Mouse (Mus musculus): ENCODE measurements at regions not wholly inside any gene's neighbourhood (a gene's known extent, or its start where the extent isn't known, plus 50 kb on each side); places are given as distances from the start of the nearest gene placed in this dataset.
"Not testable (repeated sequence)": the region's sequence is repeated elsewhere in the genome, so short reads cannot be mapped to it uniquely, and the experiment has no call there.

- no peak for DNase-seq
- 62% methylated on average over 10 of the region's 10 CpGs for WGBS
- H3K4me1 ChIP-seq (ENCODE audit: control insufficient read depth, insufficient read depth, low read length) = no peaks in the 10 kb centered on the region
- TF ChIP-seq CTCF (IDR thresholded peaks at IDR 0.05; ENCODE audit: insufficient read depth, low read length) (no peak), POLR2A (IDR thresholded peaks at IDR 0.05; ENCODE audit: borderline replicate concordance, extremely low read depth, low read depth, low read length) (no peak)
- no peak overlapping the region for H3K4me3 ChIP-seq (replicated peaks; ENCODE audit: extremely low read depth, low read depth, low read length)
Observed at GRCm38 (mm10) chr16:77759997-77760396, 158.1 kb upstream of the Gm11146 start.

- Histone ChIP-seq H3K4me3 (replicated peaks; ENCODE audit: extremely low read depth, low read depth, low read length) (no peak overlapping the region), H3K4me1 (ENCODE audit: control insufficient read depth, insufficient read depth, low read length) (no peaks in the 10 kb centered on the region)
- 66% methylated on average over 6 of the region's 6 CpGs for WGBS
- TF ChIP-seq POLR2A (IDR thresholded peaks at IDR 0.05; ENCODE audit: borderline replicate concordance, extremely low read depth, low read depth, low read length) = no peak
- TF ChIP-seq CTCF (IDR thresholded peaks at IDR 0.05; ENCODE audit: insufficient read depth, low read length) = no peak
- DNase-seq = no peak
Observed at GRCm38 (mm10) chr16:77754882-77755281, 153.0 kb upstream of the Gm11146 start.

GRCm38 (mm10) chr16:77749474-77749873 is 147.6 kb upstream of the Gm11146 start:
- no peak for TF ChIP-seq POLR2A (IDR thresholded peaks at IDR 0.05; ENCODE audit: borderline replicate concordance, extremely low read depth, low read depth, low read length)
- no peak for TF ChIP-seq CTCF (IDR thresholded peaks at IDR 0.05; ENCODE audit: insufficient read depth, low read length)
- DNase-seq = no peak
- no peaks in the 10 kb centered on the region for H3K4me1 ChIP-seq (ENCODE audit: control insufficient read depth, insufficient read depth, low read length)
- 76% methylated on average over 2 of the region's 2 CpGs for WGBS
- no peak overlapping the region for H3K4me3 ChIP-seq (replicated peaks; ENCODE audit: extremely low read depth, low read depth, low read length)

GRCm38 (mm10) chr16:77743838-77744237 is 141.9 kb upstream of the Gm11146 start:
- no peak for DNase-seq
- WGBS = 84% methylated on average over 6 of the region's 6 CpGs
- Histone ChIP-seq H3K4me3 (replicated peaks; ENCODE audit: extremely low read depth, low read depth, low read length) (no peak overlapping the region), H3K4me1 (ENCODE audit: control insufficient read depth, insufficient read depth, low read length) (no peaks in the 10 kb centered on the region)
- TF ChIP-seq POLR2A (IDR thresholded peaks at IDR 0.05; ENCODE audit: borderline replicate concordance, extremely low read depth, low read depth, low read length) (no peak), CTCF (IDR thresholded peaks at IDR 0.05; ENCODE audit: insufficient read depth, low read length) (no peak)

GRCm38 (mm10) chr16:77738821-77739220 is 136.9 kb upstream of the Gm11146 start:
- TF ChIP-seq CTCF (IDR thresholded peaks at IDR 0.05; ENCODE audit: insufficient read depth, low read length) (no peak), POLR2A (IDR thresholded peaks at IDR 0.05; ENCODE audit: borderline replicate concordance, extremely low read depth, low read depth, low read length) (no peak)
- Histone ChIP-seq H3K4me3 (replicated peaks; ENCODE audit: extremely low read depth, low read depth, low read length) (no peak overlapping the region), H3K4me1 (ENCODE audit: control insufficient read depth, insufficient read depth, low read length) (no peaks in the 10 kb centered on the region)
- 38% methylated on average over 1 of the region's 1 CpGs for WGBS
- DNase-seq = no peak

- no peaks in the 10 kb centered on the region for H3K4me1 ChIP-seq (ENCODE audit: control insufficient read depth, insufficient read depth, low read length)
- TF ChIP-seq POLR2A (IDR thresholded peaks at IDR 0.05; ENCODE audit: borderline replicate concordance, extremely low read depth, low read depth, low read length) (no peak), CTCF (IDR thresholded peaks at IDR 0.05; ENCODE audit: insufficient read depth, low read length) (no peak)
- DNase-seq = no peak
- no peak overlapping the region for H3K4me3 ChIP-seq (replicated peaks; ENCODE audit: extremely low read depth, low read depth, low read length)
- 79% methylated on average over 2 of the region's 2 CpGs for WGBS
Observed at GRCm38 (mm10) chr16:77719377-77719776, 117.5 kb upstream of the Gm11146 start.

- not testable (repeated sequence) for DNase-seq; H3K4me3 ChIP-seq (replicated peaks; ENCODE audit: extremely low read depth, low read depth, low read length); H3K4me1 ChIP-seq (ENCODE audit: control insufficient read depth, insufficient read depth, low read length)
- 70% methylated on average over 3 of the region's 3 CpGs for WGBS
Observed at GRCm38 (mm10) chr16:77717766-77718165, 115.9 kb upstream of the Gm11146 start.

GRCm38 (mm10) chr16:77704726-77705125 is 102.8 kb upstream of the Gm11146 start:
- TF ChIP-seq CTCF (IDR thresholded peaks at IDR 0.05; ENCODE audit: insufficient read depth, low read length) (no peak), POLR2A (IDR thresholded peaks at IDR 0.05; ENCODE audit: borderline replicate concordance, extremely low read depth, low read depth, low read length) (no peak)
- Histone ChIP-seq H3K4me1 (ENCODE audit: control insufficient read depth, insufficient read depth, low read length) (no peaks in the 10 kb centered on the region), H3K4me3 (replicated peaks; ENCODE audit: extremely low read depth, low read depth, low read length) (no peak overlapping the region)
- no peak for DNase-seq
- 68% methylated on average over 6 of the region's 6 CpGs for WGBS

GRCm38 (mm10) chr16:77695443-77695842 is 93.5 kb upstream of the Gm11146 start:
- 79% methylated on average over 1 of the region's 1 CpGs for WGBS

GRCm38 (mm10) chr16:77687056-77687839 is 85.4 kb upstream of the Gm11146 start:
- Histone ChIP-seq H3K4me1 (ENCODE audit: control insufficient read depth, insufficient read depth, low read length) (no peaks in the 10 kb centered on the region), H3K4me3 (replicated peaks; ENCODE audit: extremely low read depth, low read depth, low read length) (no peak overlapping the region)
- TF ChIP-seq CTCF (IDR thresholded peaks at IDR 0.05; ENCODE audit: insufficient read depth, low read length) = no peak
- no peak for TF ChIP-seq POLR2A (IDR thresholded peaks at IDR 0.05; ENCODE audit: borderline replicate concordance, extremely low read depth, low read depth, low read length)
- WGBS = 82% methylated on average over 4 of the region's 4 CpGs
- no peak for DNase-seq

More at GRCm38 (mm10) chr16:77695443-77695842, 93.5 kb upstream of the Gm11146 start:
- no peak for DNase-seq
- TF ChIP-seq POLR2A (IDR thresholded peaks at IDR 0.05; ENCODE audit: borderline replicate concordance, extremely low read depth, low read depth, low read length) (no peak), CTCF (IDR thresholded peaks at IDR 0.05; ENCODE audit: insufficient read depth, low read length) (no peak)
- H3K4me3 ChIP-seq (replicated peaks; ENCODE audit: extremely low read depth, low read depth, low read length) = no peak overlapping the region
- no peaks in the 10 kb centered on the region for H3K4me1 ChIP-seq (ENCODE audit: control insufficient read depth, insufficient read depth, low read length)

All from lung, adult 2 months (tissue).